Mouse (Mus musculus) embryonic facial prominence, embryonic 14.5 days (tissue): Measurements from ENCODE around the gene Olfr126. TPM values are rescaled to one million over a fixed set of nuclear protein-coding genes. Genes with fewer than 3 reads are reported as not detected.

Source experiments
- ATAC-seq: fragments of 200-750 bp; cut with Nextera tagmentation; 2 replicates; pipeline ENCODE4 v1.8.0; 2017; ENCODE audit warnings: low read depth, moderate number of reproducible peaks, moderate TSS enrichment
- DNase-seq: peaks from one replicate; pipeline ENCODE4 v3.0.0-alpha.2; 2015; ENCODE audit warnings: low spot score
- H3K27ac ChIP-seq: fragments of 300-500 bp; sonication (generic); replicated peaks from 2 replicates; pipeline ENCODE4 v1.5.1; 2014; ENCODE audit warnings: low read depth, mild to moderate bottlenecking, low read length, moderate library complexity
- H3K27me3 ChIP-seq: fragments of 300-500 bp; sonication (generic); replicated peaks from 2 replicates; pipeline ENCODE4 v1.6.1; 2014; ENCODE audit warnings: low read length; ENCODE audit not compliant: control insufficient read depth, insufficient read depth
- H3K36me3 ChIP-seq: fragments of 300-500 bp; sonication (generic); 2 replicates; pipeline ENCODE4 v1.6.1; 2014; ENCODE audit warnings: low read length, mixed read lengths; ENCODE audit not compliant: control insufficient read depth, insufficient read depth
- H3K4me1 ChIP-seq: fragments of 300-500 bp; sonication (generic); 2 replicates; pipeline ENCODE4 v1.6.1; 2014; ENCODE audit warnings: antibody characterized with exemption, low read length; ENCODE audit not compliant: control insufficient read depth, insufficient read depth
- H3K4me2 ChIP-seq: fragments of 300-500 bp; sonication (generic); 2 replicates; pipeline ENCODE4 v1.6.1; 2014; ENCODE audit warnings: low read depth, mild to moderate bottlenecking, low read length, moderate library complexity, mixed read lengths
- H3K4me3 ChIP-seq: fragments of 300-500 bp; sonication (generic); 2 replicates; pipeline ENCODE4 v1.5.1; 2014; ENCODE audit warnings: low read depth, mild to moderate bottlenecking, low read length
- H3K9ac ChIP-seq: fragments of 300-500 bp; sonication (generic); 2 replicates; pipeline ENCODE4 v1.6.1; 2014; ENCODE audit warnings: low read depth, mild to moderate bottlenecking, low read length, moderate library complexity, mixed read lengths
- H3K9me3 ChIP-seq: fragments of 300-500 bp; sonication (generic); 2 replicates; pipeline ENCODE4 v1.6.1; 2016; ENCODE audit warnings: low read length; ENCODE audit not compliant: control insufficient read depth
- WGBS: fragments of 180-500 bp; shearing (Covaris S2); extraction: QIAGEN DNeasy Blood & Tissue Kit; methylation state at CpG from one replicate; pipeline ENCODE4 v1.1.7; 2014; 5-methylcytosine and 5-hydroxymethylcytosine counted together
- polyA plus RNA-seq: library from polyadenylated mRNA; unstranded; fragments of >200 nt; fragmentation: Nextera tagmentation; extraction: Ambion mirVana; gene quantifications from 2 replicates; pipeline ENCODE4 v1.2.1, GENCODE M21; 2014

Gene Olfr126
- not detected in 2 replicates for polyA plus RNA-seq

DNA sequence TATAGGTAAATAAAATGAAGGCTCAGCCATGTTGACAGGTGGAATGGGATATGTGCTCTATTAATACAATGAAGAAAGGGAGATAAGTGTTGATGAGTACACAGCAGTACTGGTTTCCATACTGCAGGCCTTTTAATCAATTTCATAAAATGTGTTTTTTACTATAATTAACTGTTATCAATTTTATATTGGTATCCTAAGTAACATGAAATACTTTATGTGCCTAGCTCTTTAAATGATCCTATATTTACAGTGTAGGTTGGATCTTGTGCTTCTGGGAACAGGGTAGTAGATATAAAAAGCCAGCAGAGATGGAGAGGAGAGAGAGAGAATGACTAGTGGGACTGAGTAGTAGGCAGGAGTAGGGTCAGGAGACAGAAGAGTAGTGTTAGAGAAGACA is at the start of gene Olfr126:
Olfr126 (plus strand) TSS at position 301 of the 400 bp plus-strand sequence.
- DNase-seq (no peak), ATAC-seq (no peak)
- Histone ChIP-seq H3K9ac (no peak within 1 kb of the TSS), H3K4me1 (no peaks in the 10 kb centered on the region), H3K36me3 (no peaks in the 10 kb centered on the region), H3K9me3 (no peaks in the 10 kb centered on the region), H3K4me2 (no peak within 1 kb of the TSS), H3K27me3 (no peaks in the 10 kb centered on the region), H3K4me3 (no peak within 1 kb of the TSS), H3K27ac (no peak within 1 kb of the TSS)

DNA sequence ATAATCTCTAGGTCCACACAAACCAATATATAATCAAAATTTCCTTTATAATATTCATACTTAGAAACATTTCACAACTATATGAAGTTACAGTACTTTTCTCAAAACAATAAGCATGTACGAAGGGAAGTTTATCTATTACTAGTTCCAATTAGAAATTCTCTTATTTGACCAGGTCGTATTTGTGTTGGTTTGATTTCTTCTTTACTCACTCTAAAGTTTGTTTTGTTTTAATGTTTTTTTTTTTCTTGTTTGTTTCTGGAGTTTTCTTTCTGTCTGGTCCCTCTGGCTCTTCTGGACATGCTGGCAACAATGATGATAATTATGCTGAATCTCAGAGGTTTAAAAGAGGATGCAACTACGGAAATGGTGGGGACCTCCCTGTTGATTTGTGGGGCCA is 47.7 kb upstream of the Olfr126 start, which contains the start of gene Olfr124:
Olfr124 (plus strand) TSS at position 301 of the 400 bp plus-strand sequence.
- DNase-seq (no peak), ATAC-seq (no peak)
- 84% methylated on average over 3 of the region's 3 CpGs for WGBS
- H3K4me1 ChIP-seq = no peaks in the 10 kb centered on the region
- H3K36me3 ChIP-seq = no peaks in the 10 kb centered on the region
- H3K27me3 ChIP-seq = no peaks in the 10 kb centered on the region
- H3K9ac ChIP-seq = no peak within 1 kb of the TSS
- H3K9me3 ChIP-seq = 0 out of 2 replicates have a peak, but pooled peaks cover 5% of the 10 kb centered on the region
- no peak within 1 kb of the TSS for H3K4me2 ChIP-seq
- no peak within 1 kb of the TSS for H3K27ac ChIP-seq
- H3K4me3 ChIP-seq = no peak within 1 kb of the TSS

DNA sequence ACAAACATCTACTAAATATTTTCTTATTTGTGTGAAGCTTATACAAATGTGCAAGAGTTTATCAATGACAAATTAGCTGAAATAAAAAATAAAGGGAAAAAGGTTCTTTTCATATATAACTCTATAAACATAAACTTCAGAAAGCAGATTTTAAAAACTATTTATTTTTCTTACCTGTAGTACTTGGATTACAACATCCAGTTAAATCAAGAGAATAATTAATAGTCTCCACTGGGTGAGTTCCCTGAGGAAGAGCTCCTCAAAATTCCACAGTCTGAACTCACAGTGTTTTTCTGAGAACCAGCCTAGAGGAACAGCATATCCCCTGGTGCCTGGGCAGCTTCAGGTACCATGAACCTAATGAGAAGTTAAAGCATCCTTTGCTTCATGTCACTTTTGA is 14.6 kb upstream of the Olfr126 start, which contains the start of gene Olfr125:
Olfr125 (plus strand) TSS at position 301 of the 400 bp plus-strand sequence.
- H3K9me3 ChIP-seq = no peaks in the 10 kb centered on the region
- no peak within 1 kb of the TSS for H3K9ac ChIP-seq
- H3K4me2 ChIP-seq = no peak within 1 kb of the TSS
- H3K36me3 ChIP-seq = no peaks in the 10 kb centered on the region
- no peak within 1 kb of the TSS for H3K27ac ChIP-seq
- ATAC-seq (no peak), DNase-seq (no peak)
- H3K4me1 ChIP-seq = no peaks in the 10 kb centered on the region
- H3K4me3 ChIP-seq = no peak within 1 kb of the TSS
- H3K27me3 ChIP-seq = no peaks in the 10 kb centered on the region

DNA sequence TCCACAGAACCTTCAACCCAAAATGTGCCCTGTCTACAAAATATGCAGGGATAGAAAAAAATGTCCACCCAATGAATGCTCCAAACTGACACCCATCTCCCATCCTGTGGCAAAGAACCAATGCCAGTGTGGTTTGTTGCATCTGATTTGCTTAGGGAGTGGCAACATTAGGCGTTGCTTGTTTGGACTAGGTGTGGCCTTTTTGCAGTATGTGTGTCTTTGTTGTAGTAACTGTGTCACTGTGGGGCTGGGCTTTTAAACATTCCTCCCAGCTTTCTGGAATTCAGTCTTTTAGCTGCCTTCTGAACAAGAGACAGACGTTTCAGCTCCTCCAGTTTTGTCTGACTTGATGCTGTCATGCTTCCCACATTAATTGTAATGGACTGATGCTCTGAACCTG is 16.6 kb downstream of the Olfr126 start:
- H3K4me1 ChIP-seq = no peaks in the 10 kb centered on the region
- H3K9ac ChIP-seq = no peak overlapping the region
- H3K9me3 ChIP-seq = no peaks in the 10 kb centered on the region
- H3K4me2 ChIP-seq = no peak overlapping the region
- DNase-seq = no peak
- no peaks in the 10 kb centered on the region for H3K36me3 ChIP-seq
- no peak for ATAC-seq
- 73% methylated on average over 2 of the region's 2 CpGs for WGBS
- H3K27ac ChIP-seq = no peak overlapping the region
- H3K4me3 ChIP-seq = no peak overlapping the region
- H3K27me3 ChIP-seq = no peaks in the 10 kb centered on the region

DNA sequence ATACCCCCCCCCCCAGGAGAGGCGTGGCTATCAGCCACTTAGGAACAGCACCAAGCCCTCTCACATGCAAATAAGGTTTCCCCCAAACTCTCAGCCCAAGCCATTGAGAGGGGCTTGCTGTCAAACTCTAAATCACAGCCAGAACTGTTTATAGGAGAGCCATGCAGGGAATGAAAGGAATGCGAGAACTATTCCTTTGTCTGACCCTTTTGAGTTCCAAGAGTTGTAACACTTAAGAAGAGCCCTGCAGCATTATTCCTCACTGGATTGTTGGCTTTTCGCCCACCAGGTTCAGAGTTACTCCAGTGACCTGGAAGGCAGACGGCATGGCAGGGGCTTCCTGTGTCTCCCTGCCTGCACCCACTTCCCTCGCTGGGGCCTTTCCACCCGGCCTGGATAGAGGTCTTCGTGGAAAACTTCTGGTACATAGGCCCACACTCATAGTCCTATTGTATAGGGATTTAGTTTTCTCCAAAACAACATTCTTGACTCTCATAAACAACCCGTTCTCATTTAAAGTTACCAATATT is 22.5 kb downstream of the Olfr126 start:
- Histone ChIP-seq H3K4me2 (no peak overlapping the region), H3K27me3 (no peaks in the 10 kb centered on the region), H3K9ac (no peak overlapping the region), H3K4me1 (no peaks in the 10 kb centered on the region), H3K4me3 (no peak overlapping the region), H3K36me3 (no peaks in the 10 kb centered on the region), H3K27ac (no peak overlapping the region), H3K9me3 (no peaks in the 10 kb centered on the region)
- ATAC-seq = no peak
- DNase-seq = peak; percentile 0
- WGBS = 28% methylated on average over 8 of the region's 8 CpGs

DNA sequence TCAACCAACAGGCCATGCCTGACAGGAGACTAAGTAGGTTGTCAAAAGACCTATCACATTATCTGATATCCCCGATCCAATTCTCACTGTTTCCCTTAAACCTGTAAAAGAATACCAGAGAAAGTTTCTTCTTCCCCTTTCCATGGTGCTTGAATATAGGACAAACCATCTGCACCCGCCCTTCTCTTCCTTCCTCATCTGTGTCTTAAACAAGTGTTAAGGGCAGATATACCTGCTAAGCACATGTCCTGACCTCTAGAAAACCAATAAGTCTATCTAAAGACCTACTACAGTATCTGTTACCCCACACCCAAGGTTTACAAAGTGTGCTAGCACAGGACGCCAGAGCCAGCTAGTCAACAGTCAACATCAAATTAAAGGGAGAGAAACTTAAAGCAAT is 26.5 kb downstream of the Olfr126 start:
- Histone ChIP-seq H3K9me3 (no peaks in the 10 kb centered on the region), H3K9ac (no peak overlapping the region), H3K4me3 (no peak overlapping the region), H3K27ac (no peak overlapping the region), H3K27me3 (no peaks in the 10 kb centered on the region), H3K4me2 (no peak overlapping the region), H3K36me3 (no peaks in the 10 kb centered on the region), H3K4me1 (no peaks in the 10 kb centered on the region)
- 75% methylated on average over 3 of the region's 3 CpGs for WGBS
- no peak for DNase-seq
- ATAC-seq = no peak

DNA sequence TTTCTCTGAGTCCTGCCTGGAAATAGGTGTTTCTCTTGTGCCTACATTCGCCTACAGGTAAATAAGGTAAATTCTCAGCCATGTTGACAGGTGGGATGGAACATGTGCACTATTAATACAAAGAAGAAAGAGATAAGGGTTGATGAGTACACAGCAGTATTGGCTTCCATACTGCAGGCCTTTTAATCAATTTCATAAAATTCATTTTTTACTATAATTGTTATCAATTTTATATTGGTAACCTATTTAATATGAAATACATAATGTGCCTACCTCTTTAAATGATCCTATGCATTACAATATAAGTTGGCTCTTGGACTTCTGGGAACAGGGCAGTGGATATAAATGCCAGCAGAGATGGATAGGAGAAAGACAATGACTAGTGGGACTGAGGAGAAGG is 52.9 kb downstream of the Olfr126 start, which contains the start of gene Olfr127:
Olfr127 (plus strand) TSS at position 301 of the 400 bp plus-strand sequence.
- Histone ChIP-seq H3K4me2 (no peak within 1 kb of the TSS), H3K36me3 (no peaks in the 10 kb centered on the region), H3K27me3 (no peaks in the 10 kb centered on the region), H3K9ac (no peak within 1 kb of the TSS), H3K9me3 (no peaks in the 10 kb centered on the region), H3K4me3 (no peak within 1 kb of the TSS), H3K27ac (no peak within 1 kb of the TSS), H3K4me1 (no peaks in the 10 kb centered on the region)
- WGBS = 70% methylated on average over 1 of the region's 1 CpGs
- DNase-seq (no peak), ATAC-seq (no peak)

Other genes starting within 250 kb of the Olfr126 start
- gene Olfr115, start 220.4 kb upstream of the Olfr126 start, polyA plus RNA-seq = not detected in 2 replicates
- not detected in 2 replicates for gene Olfr116, start 220.3 kb upstream of the Olfr126 start, polyA plus RNA-seq
- gene Olfr117, start 183.7 kb upstream of the Olfr126 start, polyA plus RNA-seq = not detected in 2 replicates
- not detected in 2 replicates for gene Olfr118, start 180.5 kb upstream of the Olfr126 start, polyA plus RNA-seq
- not detected in 2 replicates for gene Olfr119, start 150.9 kb upstream of the Olfr126 start, polyA plus RNA-seq
- 0.17 TPM in 1 of 2 replicates, not detected in the other for gene Olfr120, start 125.7 kb upstream of the Olfr126 start, polyA plus RNA-seq
- 0.18 TPM in 1 of 2 replicates, not detected in the other for gene Olfr121, start 98.6 kb upstream of the Olfr126 start, polyA plus RNA-seq
- gene Olfr122, start 78.9 kb upstream of the Olfr126 start, polyA plus RNA-seq = not detected in 2 replicates
- not detected in 2 replicates for gene Olfr123, start 54.0 kb upstream of the Olfr126 start, polyA plus RNA-seq
- 0.15 and 0.30 TPM in 2 replicates for gene Olfr124, start 47.6 kb upstream of the Olfr126 start, polyA plus RNA-seq
- gene Olfr125, start 14.5 kb upstream of the Olfr126 start, polyA plus RNA-seq = not detected in 2 replicates
- not detected in 2 replicates for gene Olfr127, start 53.0 kb downstream of the Olfr126 start, polyA plus RNA-seq
- gene Olfr128, start 73.1 kb downstream of the Olfr126 start, polyA plus RNA-seq = not detected in 2 replicates
- gene Olfr761, start 105.6 kb downstream of the Olfr126 start, polyA plus RNA-seq = not detected in 2 replicates
- gene Olfr129, start 212.6 kb downstream of the Olfr126 start, polyA plus RNA-seq = not detected in 2 replicates
- not detected in 2 replicates for gene Olfr130, start 216.4 kb downstream of the Olfr126 start, polyA plus RNA-seq
- gene Olfr131, start 241.2 kb downstream of the Olfr126 start, polyA plus RNA-seq = 0.22 and 0.30 TPM in 2 replicates